Mouse (Mus musculus) MEL-GATA-1-ER (cell line): Measurements from ENCODE around the gene Kcnma1.

Source experiments
- DNase-seq: peaks from one replicate; pipeline ENCODE4 v3.0.0-alpha.2; 2012; ENCODE audit warnings: low read depth; ENCODE audit errors: extremely low read depth

The Kcnma1 gene

DNA sequence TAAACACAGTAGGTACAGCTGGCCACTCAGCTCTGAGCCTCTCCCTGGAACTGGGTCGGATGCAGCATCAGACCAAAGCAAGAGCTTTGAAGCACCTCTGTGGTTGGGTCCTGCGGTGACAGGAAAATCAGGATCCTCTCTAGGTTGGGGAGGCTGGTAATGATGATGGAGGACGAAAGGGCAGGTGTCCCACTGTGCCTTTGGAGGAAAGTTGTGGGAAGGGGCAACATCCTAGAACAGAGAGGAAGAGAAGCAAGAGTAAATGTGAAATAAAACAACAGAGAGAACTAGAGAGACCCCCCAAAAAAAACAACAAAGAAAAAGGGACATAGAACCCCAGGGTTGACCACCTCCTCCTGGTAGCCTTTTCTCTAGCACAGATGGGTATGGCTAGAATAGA lies at the start of gene Kcnma1:
Gene Kcnma1, minus strand, starts transcription at position 101 of the 400 bp plus-strand sequence.
- DNase-seq: no peak

DNA sequence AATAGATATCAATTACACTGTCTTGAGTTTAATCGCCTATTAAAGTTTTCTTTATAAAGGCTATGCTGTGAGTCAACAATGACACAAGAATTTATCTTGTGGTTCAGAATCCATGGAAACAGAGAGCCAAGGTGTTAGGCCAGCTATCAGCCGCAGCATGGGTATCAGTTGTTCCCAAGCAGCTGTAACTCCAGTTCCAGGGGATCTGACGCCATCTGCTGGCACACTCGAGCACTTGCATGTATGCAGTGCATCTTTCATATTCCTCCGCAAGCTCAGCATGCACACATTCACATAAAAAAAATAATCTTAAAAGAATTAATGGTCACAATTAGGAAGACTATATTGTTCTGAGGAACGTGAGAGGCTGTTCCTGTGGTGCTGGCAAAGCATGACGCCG lies 45.5 kb upstream of the Kcnma1 start:
- no peak for DNase-seq

DNA sequence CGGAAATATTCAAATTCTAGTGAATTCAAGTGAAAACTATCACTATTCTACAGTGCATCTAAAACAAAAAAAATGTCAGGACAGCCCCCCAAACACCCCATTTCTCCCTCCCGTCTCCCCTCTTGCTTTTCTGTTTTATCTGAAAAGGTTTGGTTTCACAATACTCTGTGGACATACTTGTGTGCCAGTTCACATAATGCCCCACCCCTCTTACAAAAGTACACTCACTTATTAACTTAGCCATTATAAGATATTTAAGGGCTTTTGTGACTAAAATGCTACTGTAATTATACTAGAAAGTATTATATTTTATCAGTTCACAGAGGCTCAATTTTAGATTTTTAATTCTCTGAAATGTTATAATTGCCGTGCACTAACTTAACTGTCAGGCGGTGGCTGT lies 45.0 kb upstream of the Kcnma1 start:
- DNase-seq: no peak

- no peak for DNase-seq
These were observed 37.5 kb upstream of the Kcnma1 start for GRCm38 (mm10) chr14:24051821-24052220.

- no peak for DNase-seq
These were observed 22.3 kb upstream of the Kcnma1 start for GRCm38 (mm10) chr14:24036609-24037008.

GRCm38 (mm10) chr14:24036208-24036535 lies 21.9 kb upstream of the Kcnma1 start:
- no peak for DNase-seq

- no peak for DNase-seq
These were observed 21.4 kb upstream of the Kcnma1 start for GRCm38 (mm10) chr14:24035486-24036207.

GRCm38 (mm10) chr14:24032876-24033389 lies 18.6 kb upstream of the Kcnma1 start:
- DNase-seq: no peak

DNA sequence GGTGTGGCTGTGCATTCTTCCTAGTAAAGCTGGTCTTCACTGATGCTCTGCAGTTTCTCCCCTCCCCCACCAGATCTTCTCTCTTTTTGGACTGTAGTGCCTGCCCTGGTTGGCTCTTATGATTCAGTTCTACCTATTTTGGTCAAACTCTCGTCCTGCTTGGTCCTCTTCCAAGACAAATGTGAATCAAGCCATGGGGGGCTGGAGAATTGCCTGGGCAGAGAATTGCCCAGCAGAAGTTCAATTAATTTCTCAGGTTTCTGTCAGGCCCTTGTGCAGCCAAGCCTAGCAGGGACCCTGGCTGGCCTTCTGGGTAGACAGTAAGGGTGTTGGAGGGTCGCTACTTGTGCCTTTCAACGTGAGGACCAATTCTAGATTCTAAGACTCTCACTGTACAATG lies 17.9 kb upstream of the Kcnma1 start:
- DNase-seq: no peak

- DNase-seq: no peak
These were observed 6.4 kb upstream of the Kcnma1 start for GRCm38 (mm10) chr14:24020718-24021117.

- DNase-seq: no peak
These were observed 4.3 kb downstream of the Kcnma1 start for GRCm38 (mm10) chr14:24009978-24010377.

DNA sequence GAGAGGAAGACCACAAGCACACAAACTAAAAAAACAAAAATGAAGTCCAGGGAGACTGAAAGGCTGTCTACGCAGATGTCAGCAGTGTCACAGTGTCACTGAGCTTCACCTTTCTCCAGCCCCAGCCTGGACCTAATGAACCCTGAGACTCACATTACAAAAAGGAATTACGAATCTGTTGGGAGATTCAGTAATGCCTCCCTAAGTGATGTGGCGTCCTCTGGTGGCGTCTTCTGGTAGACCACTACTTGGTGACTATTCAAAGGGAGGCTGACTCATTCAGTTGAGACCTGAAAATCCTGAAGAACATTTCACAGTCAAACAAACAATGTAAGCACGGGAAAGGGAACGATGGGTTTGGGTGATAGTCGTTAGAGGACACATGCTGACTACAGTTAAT lies 6.0 kb downstream of the Kcnma1 start:
- DNase-seq: no peak

DNA sequence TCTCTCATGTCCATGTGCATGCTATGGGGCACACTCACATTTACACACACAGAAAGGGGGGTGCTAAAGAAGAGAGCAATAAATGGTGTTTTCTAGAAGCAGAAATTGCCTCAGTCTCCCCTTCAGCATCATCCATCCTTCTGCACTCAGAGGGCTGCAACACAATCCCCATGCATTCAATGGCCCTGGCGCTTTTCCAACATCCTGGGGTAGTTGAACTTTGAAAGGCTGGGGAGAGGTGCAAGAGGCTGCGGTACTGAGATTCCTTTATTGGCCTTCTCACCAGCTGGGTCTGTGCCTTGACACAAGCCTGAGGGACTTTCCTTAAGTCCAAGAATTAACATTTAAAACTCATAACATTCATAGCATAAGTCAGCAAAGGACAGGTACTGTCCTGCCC lies 8.0 kb downstream of the Kcnma1 start:
- DNase-seq: no peak

DNA sequence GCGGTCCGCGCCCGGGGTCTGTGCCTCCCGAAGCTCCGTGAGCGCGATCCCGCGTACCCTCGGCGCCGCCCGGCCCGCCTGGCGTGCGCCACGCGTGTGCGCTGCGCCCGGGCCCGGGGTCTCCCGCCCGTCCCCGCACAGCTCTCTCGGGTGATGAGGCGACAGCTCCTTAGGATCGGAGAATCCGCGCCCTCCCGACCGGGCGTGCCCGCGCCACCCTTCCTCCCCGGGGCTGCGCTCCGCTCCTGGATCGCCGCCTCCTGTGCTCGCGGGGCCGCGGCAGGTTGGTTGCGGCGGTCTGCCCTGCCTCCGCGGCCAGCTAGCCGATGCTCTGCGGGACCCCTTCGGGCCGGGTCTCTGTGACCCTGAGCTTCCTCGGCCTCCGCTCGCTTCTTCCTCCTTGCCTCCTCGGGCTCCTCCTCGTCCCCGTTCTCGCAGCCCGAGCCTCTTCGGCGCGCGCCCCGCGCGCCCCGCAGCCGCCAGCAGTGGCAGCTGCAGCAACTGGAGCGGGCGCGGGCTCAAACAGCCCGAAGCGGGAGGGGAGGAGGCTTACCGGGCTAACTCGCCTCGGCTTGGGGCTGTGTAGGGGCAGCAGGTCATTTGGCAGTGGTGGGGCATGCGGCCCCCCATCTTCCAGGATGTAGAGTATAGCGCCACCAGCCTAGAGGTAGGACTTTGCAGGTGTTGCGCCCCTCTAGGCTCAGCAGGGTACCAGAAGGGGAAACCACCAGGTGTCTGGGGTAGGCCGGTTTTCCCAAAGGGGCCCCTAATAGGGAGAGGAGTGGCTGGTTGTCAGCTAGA lies 9.6 kb downstream of the Kcnma1 start:
- no peak for DNase-seq

DNA sequence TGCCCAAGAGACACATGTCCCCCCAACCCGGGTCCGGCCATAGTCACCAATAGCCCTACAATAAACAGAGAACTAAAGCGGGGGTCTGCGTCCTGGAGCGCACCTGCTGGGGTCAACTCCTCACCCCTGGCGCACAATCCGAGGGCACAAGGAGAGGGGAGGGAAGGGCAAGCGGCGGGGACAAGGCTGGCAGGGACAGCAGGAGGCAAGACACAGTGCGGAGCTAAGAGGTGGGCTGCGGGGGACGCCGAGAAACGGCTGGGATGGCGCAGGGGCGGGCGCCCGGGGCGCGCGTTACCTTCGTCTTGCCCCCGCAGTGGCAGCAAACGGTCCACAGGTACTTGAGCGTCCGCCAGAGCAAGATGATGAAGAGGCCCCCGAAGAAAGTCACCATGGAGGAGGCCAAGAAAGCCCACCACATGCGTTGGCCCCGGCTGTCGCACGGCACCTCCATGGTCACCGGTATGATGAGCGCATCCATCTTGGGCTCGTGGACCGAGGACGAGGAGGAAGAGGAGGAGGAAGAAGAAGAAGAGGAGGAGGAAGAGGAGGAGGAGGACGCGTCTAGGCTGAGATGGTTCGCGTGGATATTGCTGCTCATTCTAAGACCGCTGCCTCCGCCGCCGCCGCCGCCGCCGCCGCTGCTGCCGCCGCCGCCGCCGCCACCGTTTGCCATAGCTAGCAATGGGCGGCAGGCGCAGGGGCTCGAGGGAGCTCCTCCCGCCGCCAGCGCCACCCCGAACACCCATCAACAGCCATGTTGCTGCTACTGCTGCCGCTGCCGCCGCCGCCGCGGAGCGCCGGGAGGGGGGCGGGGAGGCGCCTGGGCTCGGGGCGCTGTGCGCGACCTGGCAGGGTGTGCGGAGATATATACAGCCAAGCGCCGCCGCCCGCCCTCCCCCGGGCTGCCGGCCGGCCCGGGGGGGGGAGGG lies 10.6 kb downstream of the Kcnma1 start:
- DNase-seq: no peak

DNA sequence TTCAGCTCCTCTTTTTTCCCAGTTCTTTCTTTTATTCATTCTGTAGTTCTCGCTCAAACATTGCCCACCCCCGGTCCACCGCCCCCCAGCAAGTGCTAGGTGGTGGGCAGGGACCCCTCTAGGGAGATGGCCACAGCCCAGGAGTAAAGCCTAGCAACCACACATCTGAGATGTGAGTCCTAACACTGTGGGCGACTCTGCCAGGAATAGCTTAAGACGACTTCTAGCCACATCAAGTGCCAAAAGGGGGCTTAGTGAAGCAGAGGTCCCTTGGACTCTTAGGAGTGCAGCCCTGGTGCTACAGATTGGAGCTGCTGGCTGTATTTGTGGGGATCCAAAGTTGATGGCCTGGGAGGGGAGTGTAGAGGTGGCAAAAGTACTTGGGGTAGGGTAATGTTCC lies 11.6 kb downstream of the Kcnma1 start:
- no peak for DNase-seq

GRCm38 (mm10) chr14:23997912-23998311 lies 16.4 kb downstream of the Kcnma1 start:
- no peak for DNase-seq

- DNase-seq: no peak
These were observed 18.5 kb downstream of the Kcnma1 start for GRCm38 (mm10) chr14:23995831-23996230.

- no peak for DNase-seq
These were observed 23.4 kb downstream of the Kcnma1 start for GRCm38 (mm10) chr14:23990871-23991270.

DNA sequence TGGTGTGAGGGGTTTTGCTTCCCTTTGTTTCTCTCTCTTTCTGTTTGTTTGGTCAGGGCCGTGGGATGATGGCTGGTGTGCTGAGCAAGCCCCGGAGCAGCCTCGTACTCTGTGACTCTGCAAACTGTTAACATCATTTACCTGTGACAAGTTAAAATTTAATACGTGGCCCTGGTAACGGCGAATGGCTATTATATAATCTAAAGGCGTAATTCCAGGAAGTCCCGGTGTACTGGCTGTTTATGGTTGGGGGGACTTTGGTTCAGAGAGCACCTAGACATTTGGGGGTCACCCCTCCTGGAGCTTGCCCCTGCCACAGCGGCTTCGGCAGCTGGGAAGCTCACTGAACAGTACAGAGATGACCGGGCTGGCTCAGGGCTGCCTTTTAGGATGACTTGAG lies 24.6 kb downstream of the Kcnma1 start:
- no peak for DNase-seq

GRCm38 (mm10) chr14:23982205-23982604 lies 32.1 kb downstream of the Kcnma1 start:
- DNase-seq: no peak

- DNase-seq: no peak
These were observed 39.6 kb downstream of the Kcnma1 start for GRCm38 (mm10) chr14:23974685-23975084.
